Mouse (Mus musculus) spleen, adult 10 weeks (tissue): Measurements from ENCODE around the gene Pi4kb. TPM values are rescaled to one million over a fixed set of nuclear protein-coding genes. Genes with fewer than 3 reads are reported as not detected.

Experiments
- polyA plus RNA-seq: library from polyadenylated mRNA; stranded (reverse); fragments of 350-450 nt; fragmentation: Illumina TruSeq; extraction: RNeasy Lipid Tissue Mini Kit (QIAGEN cat#74804); gene quantifications from one replicate; pipeline ENCODE4 v1.2.3, GENCODE M21; 2015; ENCODE audit warnings: low replicate concordance; ENCODE audit not compliant: insufficient read depth

The Pi4kb gene
- 62.1 TPM for polyA plus RNA-seq

GRCm38 (mm10) chr3:94974528-94975422 lies at the start of gene Pi4kb:
Pi4kb (plus strand) TSS chr3:94974731.

GRCm38 (mm10) chr3:94932809-94933564 lies 41.5 kb upstream of the Pi4kb start, which contains the start of gene Selenbp1:
Selenbp1 (plus strand) TSS chr3:94933056.

GRCm38 (mm10) chr3:94953764-94954616 lies 20.5 kb upstream of the Pi4kb start, which contains the start of gene Rfx5:
Rfx5 (plus strand) TSS chr3:94954075.

GRCm38 (mm10) chr3:95015337-95015872 lies 40.9 kb downstream of the Pi4kb start, which contains the start of gene Zfp687:
Zfp687 (minus strand) TSS chr3:95015448.

GRCm38 (mm10) chr3:95042166-95042837 lies 67.8 kb downstream of the Pi4kb start, which contains the start of gene Psmd4:
Psmd4 (minus strand) TSS chr3:95042614.

Other genes with a start within 250 kb of the Pi4kb start
- 0.10 TPM for gene Cgn, start 188.2 kb upstream of the Pi4kb start, polyA plus RNA-seq
- gene Pogz, start 137.2 kb upstream of the Pi4kb start, polyA plus RNA-seq, result 32.7 TPM
- 182 TPM for gene Psmb4, start 87.8 kb upstream of the Pi4kb start, polyA plus RNA-seq
- gene Selenbp1, start 41.7 kb upstream of the Pi4kb start, polyA plus RNA-seq, result 18.9 TPM
- 55.5 TPM for gene Rfx5, start 20.7 kb upstream of the Pi4kb start, polyA plus RNA-seq
- 19.5 TPM for gene Zfp687, start 40.7 kb downstream of the Pi4kb start, polyA plus RNA-seq
- 88.5 TPM for gene Psmd4, start 67.9 kb downstream of the Pi4kb start, polyA plus RNA-seq
- gene Pip5k1a, start 132.2 kb downstream of the Pi4kb start, polyA plus RNA-seq, result 20.2 TPM
- 33.3 TPM for gene Vps72, start 136.3 kb downstream of the Pi4kb start, polyA plus RNA-seq
- 3.3 TPM for gene Tmod4, start 149.7 kb downstream of the Pi4kb start, polyA plus RNA-seq
- gene Scnm1, start 159.3 kb downstream of the Pi4kb start, polyA plus RNA-seq, result 81.2 TPM
- 10.1 TPM for gene Lysmd1, start 159.4 kb downstream of the Pi4kb start, polyA plus RNA-seq
- gene Tnfaip8l2, start 167.6 kb downstream of the Pi4kb start, polyA plus RNA-seq, result 32.9 TPM
- 0.69 TPM for gene Sema6c, start 185.7 kb downstream of the Pi4kb start, polyA plus RNA-seq
- 109 TPM for gene Gabpb2, start 243.2 kb downstream of the Pi4kb start, polyA plus RNA-seq